ENCODE assay signal across 8 mouse cellular contexts in the genomic region with DNA sequence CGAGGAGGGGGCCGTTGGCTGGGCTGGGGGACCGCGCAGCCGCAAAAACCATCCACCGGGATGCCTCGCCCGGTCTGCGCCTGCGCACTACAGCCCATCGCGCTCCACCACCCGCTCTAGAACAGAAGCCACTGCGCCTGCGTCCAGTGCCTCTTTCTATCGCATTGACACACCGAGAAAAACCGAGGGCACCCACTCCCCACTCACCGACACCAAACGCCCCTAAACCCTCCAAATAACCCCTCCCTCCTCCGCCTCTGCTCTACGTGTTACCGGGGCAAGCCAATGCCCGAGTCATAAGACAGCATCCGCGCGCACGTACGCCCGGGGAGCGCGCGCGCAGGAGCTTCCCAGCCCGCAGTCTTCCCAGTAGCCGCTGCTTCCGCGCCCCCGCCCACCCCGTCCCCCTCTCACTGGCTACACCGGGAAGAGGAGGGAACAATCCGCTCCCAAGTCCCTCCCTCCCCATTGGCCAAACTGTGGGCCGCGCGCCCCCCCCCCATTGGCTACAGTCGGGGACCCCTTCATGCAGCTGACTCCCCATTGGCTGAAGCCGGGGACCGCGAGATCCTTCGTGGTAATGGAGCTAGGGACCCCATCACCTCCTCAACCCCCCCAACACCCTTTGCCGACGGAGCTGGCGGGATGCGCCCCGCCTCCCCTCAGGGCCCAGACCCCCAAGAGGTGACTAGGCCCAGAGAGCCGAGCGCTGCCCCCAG. TPM values are rescaled to one million over a fixed set of nuclear protein-coding genes. Genes with fewer than 3 reads are reported as not detected.
DNase-seq lines count a peak whose midpoint lies in the region; ATAC-seq lines count a peak whose summit lies in the region.

No protein-coding gene starts in this region.

- ATAC-seq in inflammation-experienced regulatory T-cells, adult 6 months = peak; percentile 22
- ATAC-seq in megakaryocyte progenitor cell, adult 5-6 weeks (replicated peaks; ENCODE audit: poor library complexity) = peak; percentile 73

- intact Hi-C loops in left cerebral cortex, postnatal 10 days (cut with DNase I) = no loop called here

- DNase-seq in adrenal gland, adult (ENCODE audit: inconsistent age in 2 of 2, low spot score in 1 of 2) = peak; percentile 94 to 98
- peak; percentile 95 for DNase-seq in embryo, embryonic 10 days (ENCODE audit: low spot score)
- DNase-seq in gastrocnemius, postnatal 10 days = peak; percentile 91
- DNase-seq in left cerebral cortex, postnatal 10 days (ENCODE audit: extremely low spot score in 1 of 2, low spot score in 2 of 2) = peak; percentile 94 to 97
- peak; percentile 97 to 98 for DNase-seq in right cerebral cortex, postnatal 10 days (ENCODE audit: low spot score in 2 of 2)
- DNase-seq in urinary bladder, postnatal 14 days (ENCODE audit: low spot score) = peak; percentile 91

RNA-seq across cellular contexts. Expression of gene Atxn2l, which starts 1.1 kb away (rescaled TPM):
- total RNA-seq in gastrocnemius, postnatal 10 days (2021) = 10 to 100 TPM; 33.6 to 45.6 TPM
- polyA plus RNA-seq in inflammation-experienced regulatory T-cells, adult 6 months (2017; shearing (Covaris generic)) = 10 to 100 TPM; 13.4 to 16.4 (median 14.8) TPM
- 100 to 1,000 TPM; 123 to 125 TPM for total RNA-seq in left cerebral cortex, postnatal 10 days (2021)
- total RNA-seq in megakaryocyte progenitor cell, adult 5-6 weeks (2015) = 86.9 and 88.6 TPM in 2 replicates
- total RNA-seq in megakaryocyte progenitor cell, adult 5-6 weeks (2017) = 29.0 and 29.5 TPM in 2 replicates

RNA-seq across cellular contexts. Expression of gene Tufm, which starts 15.0 kb away (rescaled TPM):
- 100 to 1,000 TPM in 1 of 2 experiments, 10 to 100 TPM in 1; 99.0 to 114 TPM for total RNA-seq in gastrocnemius, postnatal 10 days (2021)
- 10 to 100 TPM; 65.5 to 83.5 (median 69.4) TPM for polyA plus RNA-seq in inflammation-experienced regulatory T-cells, adult 6 months (2017; shearing (Covaris generic))
- 100 to 1,000 TPM in 1 of 2 experiments, 10 to 100 TPM in 1; 81.6 to 103 TPM for total RNA-seq in left cerebral cortex, postnatal 10 days (2021)
- 89.9 and 97.9 TPM in 2 replicates for total RNA-seq in megakaryocyte progenitor cell, adult 5-6 weeks (2015)
- total RNA-seq in megakaryocyte progenitor cell, adult 5-6 weeks (2017) = 85.6 and 89.2 TPM in 2 replicates

RNA-seq across cellular contexts. Expression of gene Sh2b1, which starts 27.0 kb away (rescaled TPM):
- total RNA-seq in gastrocnemius, postnatal 10 days (2021) = 10 to 100 TPM; 52.0 to 53.7 TPM
- 10 to 100 TPM; 12.6 to 18.9 (median 13.3) TPM for polyA plus RNA-seq in inflammation-experienced regulatory T-cells, adult 6 months (2017; shearing (Covaris generic))
- total RNA-seq in left cerebral cortex, postnatal 10 days (2021) = 10 to 100 TPM; 68.3 to 68.6 TPM
- 33.4 and 36.3 TPM in 2 replicates for total RNA-seq in megakaryocyte progenitor cell, adult 5-6 weeks (2015)
- 19.3 and 20.1 TPM in 2 replicates for total RNA-seq in megakaryocyte progenitor cell, adult 5-6 weeks (2017)

RNA-seq across cellular contexts. Expression of gene Atp2a1, which starts 39.3 kb away (rescaled TPM):
- over 10,000 TPM; 11,325 to 12,607 TPM for total RNA-seq in gastrocnemius, postnatal 10 days (2021)
- polyA plus RNA-seq in inflammation-experienced regulatory T-cells, adult 6 months (2017; shearing (Covaris generic)) = under 1 TPM; 0.16 to 0.49 (median 0.29) TPM
- under 1 TPM in 1 of 2 experiments, not detected in 1; 0.20 TPM for total RNA-seq in left cerebral cortex, postnatal 10 days (2021)
- not detected in 2 replicates for total RNA-seq in megakaryocyte progenitor cell, adult 5-6 weeks (2015)
- not detected in 2 replicates for total RNA-seq in megakaryocyte progenitor cell, adult 5-6 weeks (2017)

Comparison
In these comparisons a context has a peak if more than half of its experiments do, and no peak if none do; other contexts are left out.
1. Peak in every context shown above with its lines: DNase-seq and ATAC-seq.